Mouse (Mus musculus) stomach, postnatal 0 days (tissue): ENCODE measurements around the gene B9d2.

Experiments used
- CTCF ChIP-seq: IDR thresholded peaks from 2 replicates; pipeline ENCODE4 v1.5.1; 2016; ENCODE audit warnings: antibody characterized with exemption, low read depth, mild to moderate bottlenecking, moderate library complexity
- EP300 ChIP-seq: optimal IDR thresholded peaks from 2 replicates; pipeline ENCODE3; 2016; ENCODE audit warnings: antibody characterized with exemption

DNA sequence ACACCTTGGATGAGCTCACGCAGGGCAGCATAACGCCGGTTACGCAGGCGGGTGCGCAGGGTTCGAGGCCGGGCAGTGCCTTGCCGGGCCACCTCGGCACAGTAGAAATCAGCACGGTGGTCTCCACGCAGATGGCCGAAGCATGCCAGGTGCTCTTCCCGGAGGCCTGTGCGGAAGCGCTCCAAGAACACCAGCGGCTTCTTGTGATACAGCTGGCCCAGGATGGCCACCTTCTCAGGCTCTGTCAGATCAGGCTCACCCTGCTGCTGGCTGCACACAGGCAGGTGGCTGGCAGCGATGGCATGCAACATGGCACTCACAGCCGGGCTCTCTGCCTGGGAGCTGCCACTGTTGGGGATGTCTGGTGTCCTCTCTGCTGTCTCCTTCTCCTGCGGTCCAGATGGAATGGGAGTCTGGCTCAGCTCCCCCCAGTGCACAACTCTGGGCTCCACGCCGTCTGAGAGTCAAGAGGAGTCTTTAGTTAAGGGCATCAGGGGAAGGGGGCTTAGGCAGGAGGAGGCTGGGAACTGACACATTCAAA is 35.2 kb downstream of the B9d2 start:
- no peak for TF ChIP-seq CTCF
- TF ChIP-seq EP300: no peak
